Mouse (Mus musculus) intestine, embryonic 14.5 days (tissue): ENCODE results near the gene Slc30a7. TPM values are rescaled to one million over a fixed set of nuclear protein-coding genes. Genes with fewer than 3 reads are reported as not detected.
A peak's percentile ranks its signal among the peaks of the same experiment; 100 is the strongest.

ENCODE experiments used
- ATAC-seq: fragments of 200-750 bp; cut with Nextera tagmentation; replicated peaks from 2 replicates; pipeline ENCODE4 v1.8.0; 2017; ENCODE audit warnings: low read depth, moderate number of reproducible peaks, moderate TSS enrichment, moderate library complexity; ENCODE audit not compliant: low FRiP score, low TSS enrichment
- DNase-seq: peaks from one replicate; pipeline ENCODE4 v3.0.0-alpha.2; 2018; ENCODE audit warnings: low spot score
- H3K27ac ChIP-seq: fragments of 300-500 bp; sonication (generic); 2 replicates; pipeline ENCODE4 v1.5.1; 2014; ENCODE audit warnings: low read depth, mild to moderate bottlenecking, control low read depth
- H3K27me3 ChIP-seq: fragments of 300-500 bp; sonication (generic); replicated peaks from 2 replicates; pipeline ENCODE4 v1.6.1; 2014; ENCODE audit warnings: low read length, control low read depth; ENCODE audit not compliant: control insufficient read depth, insufficient read depth
- H3K36me3 ChIP-seq: fragments of 300-500 bp; sonication (generic); 2 replicates; pipeline ENCODE4 v1.6.1; 2014; ENCODE audit warnings: low read length, control low read depth; ENCODE audit not compliant: control insufficient read depth, insufficient read depth
- H3K4me1 ChIP-seq: fragments of 300-500 bp; sonication (generic); replicated peaks from 2 replicates; pipeline ENCODE4 v1.6.1; 2014; ENCODE audit warnings: low read length, control low read depth, mixed read lengths; ENCODE audit not compliant: control insufficient read depth, insufficient read depth
- H3K4me2 ChIP-seq: fragments of 300-500 bp; sonication (generic); 2 replicates; pipeline ENCODE4 v1.6.1; 2014; ENCODE audit warnings: low read length
- H3K4me3 ChIP-seq: fragments of 300-500 bp; sonication (generic); 2 replicates; pipeline ENCODE4 v1.5.1; 2014; ENCODE audit warnings: low read depth, low read length, control low read depth, mixed read lengths
- H3K9ac ChIP-seq: fragments of 300-500 bp; sonication (generic); 2 replicates; pipeline ENCODE4 v1.6.1; 2014; ENCODE audit warnings: mild to moderate bottlenecking, low read length
- H3K9me3 ChIP-seq: fragments of 300-500 bp; sonication (generic); 2 replicates; pipeline ENCODE4 v1.6.1; 2016; ENCODE audit warnings: low read length, control low read depth; ENCODE audit not compliant: control insufficient read depth
- whole genome bisulfite sequencing: fragments of 180-500 bp; shearing (Covaris S2); extraction: QIAGEN DNeasy Blood & Tissue Kit; methylation state at CpG from one replicate; pipeline ENCODE4 v1.1.7; 2014; 5-methylcytosine and 5-hydroxymethylcytosine counted together
- polyA plus RNA-seq: library from polyadenylated mRNA; unstranded; fragments of >200 nt; fragmentation: Nextera tagmentation; extraction: Ambion mirVana; gene quantifications from 2 replicates; pipeline ENCODE4 v1.2.1, GENCODE M21; 2014

Gene Slc30a7
- polyA plus RNA-seq, 1 experiment from 2014 or later = 41.8 TPM

DNA sequence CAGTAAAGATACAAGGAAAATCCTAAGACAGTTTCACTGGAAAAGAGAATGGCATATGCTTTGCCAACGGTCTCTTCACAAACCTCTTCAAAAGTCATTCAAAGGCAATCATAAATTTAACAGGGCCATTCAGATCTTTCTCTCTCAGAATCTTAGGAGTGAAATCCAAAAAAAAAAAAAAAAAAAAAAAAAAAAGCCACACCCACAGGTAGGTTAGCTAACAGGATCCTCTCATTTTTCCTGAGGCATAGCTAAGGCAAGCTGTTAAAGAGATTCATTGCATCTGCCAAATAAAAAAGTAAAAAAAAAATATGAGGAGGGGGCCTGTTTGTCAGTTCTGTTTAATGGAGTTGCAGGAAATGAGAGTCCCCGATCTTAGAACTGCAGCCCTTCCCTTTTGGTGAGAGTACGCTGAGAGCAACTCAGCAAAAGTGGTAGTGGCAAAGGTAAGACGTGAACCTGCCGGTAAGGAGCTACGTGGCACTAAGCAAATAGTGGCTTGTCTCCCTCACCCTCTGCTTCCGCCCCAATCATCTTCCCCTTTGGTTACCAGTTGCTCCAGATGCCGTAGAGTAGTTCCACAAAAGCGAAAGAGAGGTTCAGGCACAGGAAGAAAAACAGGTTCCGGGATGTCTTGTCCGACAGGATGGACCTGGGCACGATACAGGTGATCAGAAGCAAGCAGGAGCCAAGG is 775 bp downstream of the Slc30a7 start:
- peak overlapping the region; percentile 90 for H3K4me3 ChIP-seq
- peaks cover 28% of the 10 kb centered on the region for H3K36me3 ChIP-seq
- H3K4me2 ChIP-seq = peak overlapping the region; percentile 98
- peaks cover 13% of the 10 kb centered on the region; the same call in 1 of the 2 replicates for H3K4me1 ChIP-seq
- DNase-seq = no peak
- peak overlapping the region; percentile 88 for H3K9ac ChIP-seq
- peak; percentile 12 for ATAC-seq
- no peaks in the 10 kb centered on the region for H3K27me3 ChIP-seq
- H3K27ac ChIP-seq = peak overlapping the region; percentile 91; the same call in 1 of the 2 replicates
- 5% methylated on average over 12 of the region's 12 CpGs for WGBS
- H3K9me3 ChIP-seq = no peaks in the 10 kb centered on the region

DNA sequence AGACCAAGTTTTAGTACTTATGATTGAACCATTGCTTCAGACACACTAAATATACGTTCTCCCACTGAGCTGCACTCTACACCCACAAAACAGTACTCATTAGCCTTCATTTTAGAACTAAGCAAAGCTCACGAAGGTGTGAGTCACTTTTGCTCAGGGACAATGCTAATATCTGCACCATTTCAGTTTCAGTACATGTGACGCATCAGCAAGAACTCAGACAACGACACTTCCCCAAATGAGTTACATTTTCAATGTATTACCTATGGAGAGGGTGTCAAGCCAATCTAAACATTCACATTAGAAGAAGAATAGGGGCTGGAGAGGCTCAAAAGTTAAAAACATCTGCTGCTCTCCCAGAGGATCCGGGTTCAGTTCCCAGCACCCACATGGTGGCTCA is 10.3 kb downstream of the Slc30a7 start:
- H3K9me3 ChIP-seq = no peaks in the 10 kb centered on the region
- H3K27me3 ChIP-seq = no peaks in the 10 kb centered on the region
- H3K9ac ChIP-seq = no peak overlapping the region
- DNase-seq (no peak), ATAC-seq (no peak)
- H3K4me2 ChIP-seq = no peak overlapping the region
- H3K36me3 ChIP-seq = peaks cover 17% of the 10 kb centered on the region; the same call in 1 of the 2 replicates
- 85% methylated on average over 5 of the region's 5 CpGs for WGBS
- no peak overlapping the region for H3K4me3 ChIP-seq
- no peak overlapping the region for H3K27ac ChIP-seq
- H3K4me1 ChIP-seq = no peaks in the 10 kb centered on the region

DNA sequence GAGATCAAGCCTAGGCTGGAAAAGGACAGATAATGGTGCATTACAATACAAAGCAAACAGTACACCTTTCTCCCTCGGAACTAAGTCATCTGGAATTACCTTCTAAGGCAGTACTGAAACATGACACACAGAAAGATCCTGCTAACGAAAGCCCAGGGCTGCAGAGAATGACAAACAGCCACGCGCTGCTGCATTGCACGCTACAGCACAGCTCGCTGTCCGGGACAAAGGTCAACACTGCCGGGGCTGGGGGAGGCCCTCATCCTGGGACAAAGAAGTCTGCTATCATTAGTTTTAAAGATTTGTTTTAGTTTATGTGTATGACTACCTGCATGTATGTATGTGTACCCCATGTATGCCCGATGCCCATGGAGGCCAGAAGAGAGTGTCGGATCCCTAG is 14.2 kb downstream of the Slc30a7 start:
- H3K27me3 ChIP-seq = no peaks in the 10 kb centered on the region
- no peaks in the 10 kb centered on the region for H3K9me3 ChIP-seq
- H3K4me1 ChIP-seq = no peaks in the 10 kb centered on the region
- DNase-seq = no peak
- H3K27ac ChIP-seq = no peak overlapping the region
- peak; percentile 73 for ATAC-seq
- H3K36me3 ChIP-seq = peaks cover 45% of the 10 kb centered on the region
- no peak overlapping the region for H3K4me2 ChIP-seq
- H3K9ac ChIP-seq = no peak overlapping the region
- no peak overlapping the region for H3K4me3 ChIP-seq
- WGBS = 62% methylated on average over 10 of the region's 10 CpGs

DNA sequence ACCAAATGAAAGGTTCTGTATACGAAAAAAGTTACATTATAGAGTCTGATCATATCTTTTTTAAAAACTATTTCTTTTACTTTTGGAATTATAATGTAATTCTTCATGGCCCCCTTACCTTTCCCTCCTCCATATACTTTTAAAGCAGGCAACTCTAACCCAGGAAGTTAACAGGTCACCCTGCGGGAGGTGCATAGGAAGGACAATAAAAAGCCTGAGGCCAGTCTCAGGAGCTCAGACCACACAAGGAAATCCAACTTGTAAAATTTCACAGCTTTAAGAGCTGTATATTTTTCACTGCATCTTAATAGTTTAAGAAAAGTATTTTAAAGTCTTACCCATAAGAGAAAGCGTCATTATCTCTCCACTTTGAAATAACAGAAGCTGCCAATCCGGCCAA is 14.6 kb downstream of the Slc30a7 start:
- Histone ChIP-seq H3K36me3 (peaks cover 44% of the 10 kb centered on the region), H3K4me2 (no peak overlapping the region), H3K4me1 (no peaks in the 10 kb centered on the region), H3K27ac (no peak overlapping the region), H3K4me3 (no peak overlapping the region), H3K27me3 (no peaks in the 10 kb centered on the region), H3K9me3 (no peaks in the 10 kb centered on the region), H3K9ac (no peak overlapping the region)
- DNase-seq (no peak), ATAC-seq (no peak)
- 72% methylated on average over 4 of the region's 4 CpGs for WGBS

DNA sequence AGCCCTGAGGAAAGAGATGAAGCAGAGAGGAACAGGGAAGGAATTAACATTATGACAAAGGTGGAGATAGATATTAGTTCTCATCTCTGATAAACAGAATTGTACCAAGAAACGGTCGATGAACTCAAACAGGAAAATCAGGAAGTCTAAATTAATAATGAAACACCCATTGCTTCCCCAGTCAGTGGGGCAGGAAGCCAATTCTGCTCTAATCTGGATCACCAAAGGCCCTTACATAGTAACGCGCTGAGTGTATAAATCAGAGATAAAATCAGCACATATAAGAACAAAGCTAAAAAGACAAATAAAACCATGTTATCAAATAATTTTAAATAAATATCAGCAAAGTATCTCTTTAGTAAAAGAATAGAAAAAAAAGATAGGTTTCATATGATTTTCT is 15.1 kb downstream of the Slc30a7 start:
- DNase-seq = no peak
- Histone ChIP-seq H3K4me3 (no peak overlapping the region), H3K27ac (no peak overlapping the region), H3K4me2 (no peak overlapping the region), H3K4me1 (no peaks in the 10 kb centered on the region), H3K36me3 (peaks cover 49% of the 10 kb centered on the region), H3K9ac (no peak overlapping the region), H3K9me3 (no peaks in the 10 kb centered on the region), H3K27me3 (no peaks in the 10 kb centered on the region)
- WGBS = 77% methylated on average over 4 of the region's 4 CpGs
- no peak for ATAC-seq

DNA sequence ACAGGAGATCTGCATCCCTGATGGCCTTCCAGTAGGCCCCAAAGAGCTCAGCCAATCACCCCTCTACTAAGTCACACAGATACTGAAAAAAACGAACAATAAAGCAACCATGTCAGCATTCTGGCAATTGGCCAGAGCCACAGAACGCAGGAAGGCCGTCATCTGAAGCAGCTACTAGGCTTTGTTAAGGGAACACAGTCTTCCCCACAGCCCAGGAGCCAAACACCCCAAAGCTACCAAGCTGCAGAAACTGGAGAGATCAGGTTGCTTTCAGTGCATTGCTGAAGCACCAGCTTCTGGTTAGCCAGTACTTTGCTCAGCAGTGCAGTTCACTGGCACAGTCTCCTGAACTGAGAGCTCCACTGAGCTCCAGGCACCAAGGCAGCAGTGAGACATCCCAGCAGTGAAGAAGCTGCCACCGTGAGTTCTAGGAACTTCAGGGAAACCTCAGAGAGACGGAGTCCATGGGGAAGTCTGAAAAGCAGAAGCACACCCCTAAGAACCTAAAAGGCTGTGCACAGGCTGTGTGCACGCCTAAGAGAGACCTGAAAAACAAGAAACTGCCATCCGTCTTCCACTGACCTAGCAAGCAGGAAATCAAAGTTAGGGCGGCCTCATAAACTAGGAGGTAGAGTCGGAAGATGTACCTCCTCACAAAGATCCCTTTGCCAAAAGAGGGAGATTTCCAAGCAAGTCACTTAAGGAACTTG is 21.9 kb downstream of the Slc30a7 start:
- DNase-seq (no peak), ATAC-seq (no peak)
- Histone ChIP-seq H3K27ac (no peak overlapping the region), H3K4me3 (no peak overlapping the region), H3K4me2 (no peak overlapping the region), H3K4me1 (no peaks in the 10 kb centered on the region), H3K27me3 (no peaks in the 10 kb centered on the region), H3K36me3 (peaks cover 86% of the 10 kb centered on the region), H3K9ac (no peak overlapping the region), H3K9me3 (no peaks in the 10 kb centered on the region)
- 65% methylated on average over 9 of the region's 9 CpGs for WGBS

DNA sequence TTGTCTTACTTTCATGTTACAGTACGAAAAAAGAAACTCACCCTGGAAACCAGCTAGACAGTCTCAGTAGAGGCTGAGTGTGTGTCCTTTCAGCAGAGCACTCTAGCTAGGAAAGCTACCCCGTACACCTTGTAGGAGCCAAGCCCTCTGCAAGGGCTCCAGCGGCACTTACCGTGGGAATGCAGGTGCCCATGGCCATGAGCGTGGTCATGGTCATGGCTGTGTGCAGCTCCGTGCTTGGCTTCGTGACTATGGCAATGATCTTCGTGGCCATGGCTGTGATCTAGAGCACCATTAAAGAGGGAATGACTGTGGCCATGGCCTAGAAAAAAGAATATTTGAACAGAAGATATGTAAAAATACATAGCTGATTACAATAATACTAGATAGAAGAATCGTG is 22.6 kb downstream of the Slc30a7 start:
- H3K4me2 ChIP-seq = no peak overlapping the region
- DNase-seq (no peak), ATAC-seq (no peak)
- H3K27ac ChIP-seq = no peak overlapping the region
- WGBS = 97% methylated on average over 9 of the region's 9 CpGs
- no peak overlapping the region for H3K9ac ChIP-seq
- no peak overlapping the region for H3K4me3 ChIP-seq
- H3K4me1 ChIP-seq = no peaks in the 10 kb centered on the region
- H3K27me3 ChIP-seq = no peaks in the 10 kb centered on the region
- H3K9me3 ChIP-seq = no peaks in the 10 kb centered on the region
- peaks cover 84% of the 10 kb centered on the region for H3K36me3 ChIP-seq

DNA sequence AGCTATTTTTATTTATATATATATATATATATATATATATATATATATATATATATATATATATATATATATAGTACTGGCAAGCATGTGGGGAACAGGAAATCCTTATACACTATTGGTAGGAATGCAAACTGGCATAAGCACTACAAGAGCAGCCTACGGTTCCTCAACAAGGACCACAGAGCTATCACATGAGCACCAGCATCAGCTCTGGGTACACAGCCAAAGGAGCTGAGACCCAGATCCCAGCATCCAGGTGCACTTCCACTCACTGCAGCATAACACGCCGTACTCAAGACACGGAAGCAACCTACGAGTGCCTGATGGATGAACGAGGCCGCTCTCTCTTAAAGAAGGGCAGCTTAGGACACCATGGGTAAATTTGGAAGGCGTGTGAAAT is 24.0 kb downstream of the Slc30a7 start:
- H3K9me3 ChIP-seq = no peaks in the 10 kb centered on the region

DNA sequence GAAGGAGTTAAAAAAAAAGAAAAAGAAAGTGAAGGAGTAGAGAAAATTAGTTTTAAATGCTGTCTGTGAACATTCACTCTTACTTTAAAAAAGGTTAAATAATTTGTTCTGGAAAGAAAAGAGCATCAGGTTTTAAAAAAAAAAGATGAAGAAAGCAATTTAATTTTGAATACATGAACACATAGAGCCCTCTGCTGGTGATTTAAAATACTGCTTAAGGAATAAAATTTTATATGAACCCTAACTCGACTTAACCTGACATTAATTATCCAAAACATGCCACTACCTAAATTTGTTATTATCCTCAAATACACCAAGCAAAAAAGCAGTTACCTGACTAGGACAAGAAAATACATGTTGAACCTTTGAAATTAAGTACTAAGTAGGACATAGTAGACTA is 28.2 kb downstream of the Slc30a7 start:
- Histone ChIP-seq H3K27ac (no peak overlapping the region), H3K9ac (no peak overlapping the region), H3K4me3 (no peak overlapping the region), H3K4me1 (no peaks in the 10 kb centered on the region), H3K9me3 (no peaks in the 10 kb centered on the region), H3K4me2 (no peak overlapping the region), H3K36me3 (peaks cover 80% of the 10 kb centered on the region), H3K27me3 (no peaks in the 10 kb centered on the region)
- 37% methylated on average over 1 of the region's 1 CpGs for WGBS
- DNase-seq = no peak
- no peak for ATAC-seq

More for the DNA sequence above, 24.0 kb downstream of the Slc30a7 start:
- Histone ChIP-seq H3K9ac (no peak overlapping the region), H3K4me1 (no peaks in the 10 kb centered on the region), H3K4me3 (no peak overlapping the region), H3K27ac (no peak overlapping the region), H3K27me3 (no peaks in the 10 kb centered on the region), H3K36me3 (peaks cover 77% of the 10 kb centered on the region), H3K4me2 (no peak overlapping the region)
- WGBS = 96% methylated on average over 8 of the region's 8 CpGs
- ATAC-seq = no peak
- no peak for DNase-seq
